Mouse (Mus musculus) limb, embryonic 14.5 days (tissue): ENCODE results near the gene Sco1. TPM values are rescaled to one million over a fixed set of nuclear protein-coding genes. Genes with fewer than 3 reads are reported as not detected.
A peak's percentile ranks its signal among the peaks of the same experiment; 100 is the strongest.

Experiments used
- ATAC-seq: fragments of 200-750 bp; cut with Nextera tagmentation; 2 replicates; pipeline ENCODE4 v1.8.0; 2017; ENCODE audit warnings: low read depth, moderate number of reproducible peaks, moderate TSS enrichment; ENCODE audit not compliant: low FRiP score
- DNase-seq: peaks from one replicate; pipeline ENCODE4 v3.0.0-alpha.2; 2015; ENCODE audit warnings: low spot score
- H3K27ac ChIP-seq: fragments of 300-500 bp; sonication (generic); replicated peaks from 2 replicates; pipeline ENCODE4 v1.5.1; 2014; ENCODE audit warnings: low read depth, mild to moderate bottlenecking, low read length, moderate library complexity, mixed read lengths
- H3K27me3 ChIP-seq: fragments of 300-500 bp; sonication (generic); 2 replicates; pipeline ENCODE4 v1.6.1; 2014; ENCODE audit warnings: low read length, mixed read lengths; ENCODE audit not compliant: control insufficient read depth, insufficient read depth
- H3K36me3 ChIP-seq: fragments of 300-500 bp; sonication (generic); 2 replicates; pipeline ENCODE4 v1.6.1; 2014; ENCODE audit warnings: mild to moderate bottlenecking, low read length, moderate library complexity, mixed read lengths; ENCODE audit not compliant: control insufficient read depth, insufficient read depth
- H3K4me1 ChIP-seq: fragments of 300-500 bp; sonication (generic); 2 replicates; pipeline ENCODE4 v1.6.1; 2014; ENCODE audit warnings: antibody characterized with exemption, low read length, mixed read lengths; ENCODE audit not compliant: control insufficient read depth, insufficient read depth
- H3K4me2 ChIP-seq: fragments of 300-500 bp; sonication (generic); replicated peaks from 2 replicates; pipeline ENCODE4 v1.6.1; 2014; ENCODE audit warnings: low read depth, mild to moderate bottlenecking, low read length, moderate library complexity; ENCODE audit not compliant: severe bottlenecking
- H3K4me3 ChIP-seq: fragments of 300-500 bp; sonication (generic); replicated peaks from 2 replicates; pipeline ENCODE4 v1.5.1; 2014; ENCODE audit warnings: low read length
- H3K9ac ChIP-seq: fragments of 300-500 bp; sonication (generic); 2 replicates; pipeline ENCODE4 v1.6.1; 2014; ENCODE audit warnings: mild to moderate bottlenecking, low read depth, low read length, moderate library complexity; ENCODE audit not compliant: severe bottlenecking
- H3K9me3 ChIP-seq: fragments of 300-500 bp; sonication (generic); 2 replicates; pipeline ENCODE4 v1.6.1; 2016; ENCODE audit warnings: low read length; ENCODE audit not compliant: control insufficient read depth
- POLR2A ChIP-seq: fragments of 200-500 bp; IDR thresholded peaks from 2 replicates; pipeline ENCODE4 v1.8.0; 2012; ENCODE audit warnings: inconsistent platforms, mild to moderate bottlenecking, moderate library complexity, borderline replicate concordance; ENCODE audit not compliant: insufficient read depth, insufficient read length; ENCODE audit errors: extremely low read depth
- WGBS: fragments of 180-500 bp; shearing (Covaris S2); extraction: QIAGEN DNeasy Blood & Tissue Kit; methylation state at CpG from one replicate; pipeline ENCODE4 v1.1.7; 2014; 5-methylcytosine and 5-hydroxymethylcytosine counted together
- polyA plus RNA-seq, 2 experiments: library from polyadenylated mRNA; depleted of rRNA in 1 of 2; stranded (reverse) in 1 of 2; unstranded in 1 of 2; fragments of >200 nt; fragmentation: Nextera tagmentation in 1 of 2; extraction: Ambion mirVana in 1 of 2; gene quantifications; 2 replicates each; pipeline versions ENCODE4 v1.2.1 to v1.2.3; 2012 to 2014

Gene Sco1
- polyA plus RNA-seq, 2 experiments, result 8.8 to 15.8 TPM

- H3K36me3 ChIP-seq, result no peaks in the 10 kb centered on the region
- 49% methylated on average over 6 of the region's 6 CpGs for WGBS
- H3K4me2 ChIP-seq, result no peak overlapping the region
- DNase-seq (no peak), ATAC-seq (no peak)
- H3K4me1 ChIP-seq, result 0 out of 2 replicates have a peak, but pooled peaks cover 4% of the 10 kb centered on the region
- TF ChIP-seq POLR2A, result no peak
- no peaks in the 10 kb centered on the region for H3K9me3 ChIP-seq
- H3K9ac ChIP-seq, result no peak overlapping the region
- H3K27me3 ChIP-seq, result no peaks in the 10 kb centered on the region
- H3K27ac ChIP-seq, result no peak overlapping the region
- no peak overlapping the region for H3K4me3 ChIP-seq
Measured at GRCm38 (mm10) chr11:67023802-67024340, 28.6 kb upstream of the Sco1 start.

DNA sequence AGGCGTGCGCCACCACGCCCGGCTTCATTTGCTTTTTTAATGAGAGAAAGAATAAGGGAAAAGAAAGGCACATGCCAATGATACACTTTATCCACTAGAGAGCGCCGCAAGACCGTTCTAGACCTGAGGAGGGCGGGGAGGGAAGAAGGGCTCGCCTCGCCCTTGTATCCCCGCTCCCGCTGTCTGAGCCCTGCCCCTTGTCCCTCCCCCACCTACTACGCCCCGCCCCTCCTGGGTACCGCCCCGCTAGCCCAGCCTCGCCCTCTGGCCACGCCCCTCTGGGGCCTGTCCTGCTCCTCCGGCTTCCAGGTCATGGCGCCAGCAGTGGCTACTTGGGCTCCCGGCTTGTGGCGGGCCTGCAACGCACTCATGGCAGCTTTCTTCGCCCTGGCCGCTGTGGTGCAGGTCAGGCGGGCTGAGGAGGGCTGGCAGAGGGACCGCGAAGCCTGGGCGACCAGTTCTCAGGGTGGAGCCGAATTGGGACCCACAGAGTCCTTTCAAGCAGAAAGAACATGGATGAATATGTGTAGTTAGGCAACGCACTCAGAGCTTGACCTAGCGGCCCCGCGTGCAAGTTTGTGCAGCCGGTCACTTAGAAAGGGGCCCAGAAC lies 27.5 kb upstream of the Sco1 start, which contains the start of gene Tmem220:
Gene Tmem220 (plus strand): TSS at position 288 of the 611 bp plus-strand sequence.
- peak; percentile 96 for DNase-seq
- peak; percentile 97 for ATAC-seq
- Histone ChIP-seq H3K4me3 (peak within 1 kb of the TSS; percentile 54), H3K27me3 (no peaks in the 10 kb centered on the region), H3K4me1 (0 out of 2 replicates have a peak, but pooled peaks cover 4% of the 10 kb centered on the region), H3K36me3 (no peaks in the 10 kb centered on the region), H3K27ac (no peak within 1 kb of the TSS), H3K9me3 (no peaks in the 10 kb centered on the region), H3K9ac (peak within 1 kb of the TSS; percentile 61), H3K4me2 (peak within 1 kb of the TSS; percentile 57)
- peak; percentile 87; the same call in 1 of the 2 replicates for TF ChIP-seq POLR2A
- WGBS, result 2% methylated on average over 33 of the region's 35 CpGs

- 54% methylated on average over 16 of the region's 16 CpGs for WGBS
- no peak for ATAC-seq
- no peak overlapping the region for H3K4me2 ChIP-seq
Measured at GRCm38 (mm10) chr11:67030904-67031602, 21.4 kb upstream of the Sco1 start.

GRCm38 (mm10) chr11:67031603-67031915 lies 20.9 kb upstream of the Sco1 start:
- no peak for ATAC-seq
- 56% methylated on average over 2 of the region's 2 CpGs for WGBS
- no peak for TF ChIP-seq POLR2A

More at GRCm38 (mm10) chr11:67030904-67031602, 21.4 kb upstream of the Sco1 start:
- Histone ChIP-seq H3K4me3 (no peak overlapping the region), H3K36me3 (peaks cover under 1% of the 10 kb centered on the region; the same call in 1 of the 2 replicates), H3K9ac (no peak overlapping the region), H3K27me3 (no peaks in the 10 kb centered on the region), H3K4me1 (no peaks in the 10 kb centered on the region), H3K9me3 (no peaks in the 10 kb centered on the region), H3K27ac (no peak overlapping the region)
- no peak for TF ChIP-seq POLR2A
- no peak for DNase-seq

GRCm38 (mm10) chr11:67034775-67035485 lies 17.5 kb upstream of the Sco1 start:
- DNase-seq (no peak), ATAC-seq (no peak)
- WGBS, result 81% methylated on average over 4 of the region's 4 CpGs
- Histone ChIP-seq H3K4me1 (no peaks in the 10 kb centered on the region), H3K4me2 (no peak overlapping the region), H3K27ac (no peak overlapping the region), H3K36me3 (peaks cover 32% of the 10 kb centered on the region), H3K27me3 (no peaks in the 10 kb centered on the region), H3K9me3 (no peaks in the 10 kb centered on the region), H3K4me3 (no peak overlapping the region), H3K9ac (no peak overlapping the region)
- TF ChIP-seq POLR2A, result no peak

More at GRCm38 (mm10) chr11:67031603-67031915, 20.9 kb upstream of the Sco1 start:
- Histone ChIP-seq H3K36me3 (peaks cover 3% of the 10 kb centered on the region), H3K27me3 (no peaks in the 10 kb centered on the region), H3K4me1 (no peaks in the 10 kb centered on the region), H3K4me2 (no peak overlapping the region), H3K4me3 (no peak overlapping the region), H3K27ac (no peak overlapping the region), H3K9ac (no peak overlapping the region), H3K9me3 (no peaks in the 10 kb centered on the region)
- DNase-seq, result no peak
